Mouse (Mus musculus) CH12.LX (cell line): ENCODE results near the gene Gm49318. TPM values are rescaled to one million over a fixed set of nuclear protein-coding genes. Genes with fewer than 3 reads are reported as not detected.

Source experiments
- DNase-seq: peaks from one replicate; pipeline ENCODE4 v3.0.0-alpha.2; 2013; ENCODE audit errors: extremely low read depth
- H3K27ac ChIP-seq: 2 replicates; pipeline ENCODE4 v1.5.1; 2012; ENCODE audit warnings: low read depth, mild to moderate bottlenecking, control low read depth, moderate library complexity; ENCODE audit not compliant: insufficient read depth
- H3K27me3 ChIP-seq: replicated peaks from 2 replicates; pipeline ENCODE3; 2012; ENCODE audit warnings: inconsistent platforms
- H3K36me3 ChIP-seq, 2 experiments: replicated peaks in 1 of 2; 2 replicates each; pipeline versions ENCODE3 to v1.6.1; 2012; ENCODE audit warnings: inconsistent platforms in 1 of 2, low read length in 1 of 2, mild to moderate bottlenecking in 1 of 2, mixed read lengths in 1 of 2, moderate library complexity in 1 of 2; ENCODE audit not compliant: control insufficient read depth in 1 of 2, insufficient read depth in 1 of 2
- H3K4me1 ChIP-seq, 2 experiments: 2 replicates each; pipeline ENCODE4 v1.6.1; 2012; ENCODE audit warnings: inconsistent platforms in 1 of 2, moderate library complexity in 1 of 2; ENCODE audit not compliant: insufficient read depth in 2 of 2, control insufficient read depth in 1 of 2
- H3K4me2 ChIP-seq: 2 replicates; pipeline ENCODE4 v1.6.1; 2012; ENCODE audit warnings: low read depth, mild to moderate bottlenecking, control low read depth; ENCODE audit not compliant: poor library complexity, insufficient read depth, severe bottlenecking
- H3K4me3 ChIP-seq, 3 experiments: fragments of 150-350 bp in 1 of 3; sonication (generic) in 1 of 3; replicated peaks in 1 of 3; 2 replicates each; pipeline versions ENCODE3 to v1.5.1; 2011 to 2012; ENCODE audit warnings: low read depth in 2 of 3, low read length in 2 of 3, mild to moderate bottlenecking in 2 of 3, moderate library complexity in 2 of 3, control low read depth in 1 of 3, improper control_type of control experiment in 1 of 3, inconsistent platforms in 1 of 3, mixed read lengths in 1 of 3; ENCODE audit not compliant: poor library complexity in 1 of 3
- H3K79me2 ChIP-seq: replicated peaks from 2 replicates; pipeline ENCODE4 v1.6.1; 2012; ENCODE audit warnings: mild to moderate bottlenecking, moderate library complexity; ENCODE audit not compliant: control insufficient read depth, poor library complexity, insufficient read depth, severe bottlenecking; ENCODE audit errors: extremely low read depth
- H3K9ac ChIP-seq: 2 replicates; pipeline ENCODE4 v1.6.1; 2012; ENCODE audit warnings: low read depth, mild to moderate bottlenecking, control low read depth, moderate library complexity; ENCODE audit not compliant: insufficient read depth
- H3K9me3 ChIP-seq: replicated peaks from 2 replicates; pipeline ENCODE3; 2012; ENCODE audit warnings: low read length, inconsistent platforms, mixed read lengths
- CHD1 ChIP-seq: IDR thresholded peaks from 2 replicates; pipeline ENCODE4 v1.6.1; 2012; ENCODE audit warnings: low read depth, low read length, improper control_type of control experiment, inconsistent platforms
- CHD2 ChIP-seq: IDR thresholded peaks from 2 replicates; pipeline ENCODE4 v1.6.1; 2011; ENCODE audit warnings: low read length, improper control_type of control experiment
- CTCF ChIP-seq, 2 experiments: IDR thresholded peaks in 1 of 2; conservative IDR thresholded peaks in 1 of 2; 2 replicates each; pipeline ENCODE4 v1.5.1; 2011 to 2012; ENCODE audit warnings: low read depth in 2 of 2, low read length in 2 of 2, improper control_type of control experiment in 1 of 2, inconsistent platforms in 1 of 2, mild to moderate bottlenecking in 1 of 2, moderate library complexity in 1 of 2
- E2F4 ChIP-seq: IDR thresholded peaks from 2 replicates; pipeline ENCODE4 v1.6.1; 2011; ENCODE audit warnings: low read depth, low read length, improper control_type of control experiment; ENCODE audit not compliant: insufficient replicate concordance
- ETS1 ChIP-seq: conservative IDR thresholded peaks from 2 replicates; pipeline ENCODE4 v1.6.1; 2012; ENCODE audit warnings: low read depth, mild to moderate bottlenecking, inconsistent platforms, low read length, improper control_type of control experiment, moderate library complexity
- GABPA ChIP-seq: IDR thresholded peaks from 2 replicates; pipeline ENCODE4 v1.6.1; 2012; ENCODE audit warnings: low read depth, low read length, improper control_type of control experiment, inconsistent platforms; ENCODE audit not compliant: insufficient replicate concordance
- HCFC1 ChIP-seq: IDR thresholded peaks from 2 replicates; pipeline ENCODE4 v1.6.1; 2012; ENCODE audit warnings: low read depth, mild to moderate bottlenecking, inconsistent platforms, low read length, improper control_type of control experiment
- JUND ChIP-seq: conservative IDR thresholded peaks from 2 replicates; pipeline ENCODE4 v1.6.1; 2011; ENCODE audit warnings: low read depth, low read length, improper control_type of control experiment
- MAZ ChIP-seq: IDR thresholded peaks from 2 replicates; pipeline ENCODE4 v1.6.1; 2012; ENCODE audit warnings: low read depth, mild to moderate bottlenecking, inconsistent platforms, low read length, improper control_type of control experiment, moderate library complexity
- MEF2A ChIP-seq: IDR thresholded peaks from 2 replicates; pipeline ENCODE4 v1.6.1; 2014; ENCODE audit warnings: low read depth, mild to moderate bottlenecking, inconsistent platforms, low read length, improper control_type of control experiment, borderline replicate concordance
- MXI1 ChIP-seq: IDR thresholded peaks from 2 replicates; pipeline ENCODE4 v1.6.1; 2011; ENCODE audit warnings: mild to moderate bottlenecking, low read depth, low read length, improper control_type of control experiment
- NRF1 ChIP-seq: IDR thresholded peaks from 2 replicates; pipeline ENCODE4 v1.6.1; 2014; ENCODE audit warnings: low read depth, mild to moderate bottlenecking, inconsistent platforms, low read length, improper control_type of control experiment, moderate library complexity
- RCOR1 ChIP-seq: conservative IDR thresholded peaks from 2 replicates; pipeline ENCODE4 v1.6.1; 2012; ENCODE audit warnings: low read depth, mild to moderate bottlenecking, inconsistent platforms, low read length, improper control_type of control experiment
- TBP ChIP-seq: conservative IDR thresholded peaks from 2 replicates; pipeline ENCODE4 v1.6.1; 2011; ENCODE audit warnings: low read depth, low read length, improper control_type of control experiment
- TCF12 ChIP-seq: IDR thresholded peaks from 2 replicates; pipeline ENCODE4 v1.6.1; 2014; ENCODE audit warnings: low read depth, mild to moderate bottlenecking, inconsistent platforms, low read length, improper control_type of control experiment
- UBTF ChIP-seq: IDR thresholded peaks from 2 replicates; pipeline ENCODE4 v1.6.1; 2012; ENCODE audit warnings: low read depth, mild to moderate bottlenecking, inconsistent platforms, low read length, improper control_type of control experiment, moderate library complexity
- dilution Hi-C: fragments of 300-500 bp; cut with MboI; formaldehyde crosslinking; loops from 2 replicates; pipeline ENCODE4 v1.14.3; 2020; ENCODE audit warnings: low sequenced_read_pairs; ENCODE audit not compliant: extremely low pct_unique_long_range_greater_than_20kb, extremely low pct_ligation_motif_present
- in situ Hi-C: fragments of 300-500 bp; cut with MboI; formaldehyde crosslinking; loops from 3 replicates; pipeline ENCODE4 v1.14.3; 2019; ENCODE audit warnings: low sequenced_read_pairs, low pct_ligation_motif_present, low pct_unique_long_range_greater_than_20kb, mixed read lengths
- polyA plus RNA-seq: library from polyadenylated mRNA; unstranded; fragments of >175 nt; gene quantifications from 2 replicates; pipeline ENCODE4 v1.2.1, GENCODE M21; 2012; ENCODE audit warnings: low read depth; ENCODE audit not compliant: insufficient read length
- total RNA-seq, 2 experiments: library from RNA; depleted of rRNA; stranded (reverse); fragments of 300-350 nt in 1 of 2; fragments of >200 nt in 1 of 2; gene quantifications; 2 replicates each; pipeline ENCODE4 v1.2.3; 2012 to 2014

Gm49318 gene
- total and polyA plus RNA-seq, 3 experiments = not detected

DNA sequence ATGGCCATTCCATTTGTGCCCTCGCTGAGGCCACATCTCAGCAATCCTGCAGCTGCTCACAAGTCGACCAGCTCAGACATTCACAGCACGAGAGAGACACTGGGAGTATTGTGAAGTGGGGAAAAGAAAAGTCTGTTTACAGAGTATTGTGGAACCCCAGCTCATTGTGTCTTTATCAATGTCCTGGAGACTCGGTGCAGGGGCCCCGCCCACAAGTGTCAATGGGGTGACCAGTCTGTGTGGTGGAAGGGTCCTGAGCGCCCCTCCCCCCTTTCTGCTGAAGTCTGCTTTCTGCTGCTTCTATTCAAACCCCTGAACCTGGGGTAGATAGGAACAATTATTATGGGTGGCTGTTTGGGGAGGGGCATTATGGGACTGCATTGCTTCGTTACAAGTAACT, 42.6 kb downstream of the Gm49318 start:
- no peak overlapping the region for H3K27ac ChIP-seq
- in situ Hi-C loops (no loop called here), dilution Hi-C loops (no loop called here)
- no peak overlapping the region for H3K4me2 ChIP-seq
- no peaks in the 10 kb centered on the region for H3K36me3 ChIP-seq
- no peak for DNase-seq
- TF ChIP-seq JUND = no peak
- TF ChIP-seq UBTF = no peak
- TF ChIP-seq E2F4 = no peak
- no peak for TF ChIP-seq ETS1
- TF ChIP-seq HCFC1 = no peak
- no peak for TF ChIP-seq TBP
- TF ChIP-seq RCOR1 = no peak
- TF ChIP-seq MAZ = no peak
- no peak for TF ChIP-seq CHD1
- TF ChIP-seq MEF2A = no peak
- no peak for TF ChIP-seq NRF1
- TF ChIP-seq MXI1 = no peak
- no peak for TF ChIP-seq CHD2
- TF ChIP-seq CTCF (conservative IDR thresholded peaks at IDR 0.05 in 1 of 2, IDR thresholded peaks at IDR 0.05 in 1 of 2; ENCODE audit: low read depth in 2 of 2, low read length in 2 of 2) = no peak
- TF ChIP-seq GABPA = no peak
- no peaks in the 10 kb centered on the region for H3K79me2 ChIP-seq
- H3K9ac ChIP-seq = no peak overlapping the region
- peaks cover 14% of the 10 kb centered on the region for H3K27me3 ChIP-seq
- H3K4me3 ChIP-seq = no peak overlapping the region
- no peaks in the 10 kb centered on the region for H3K9me3 ChIP-seq
- 0 out of 4 replicates have a peak, but pooled peaks cover 0 to 2% of the 10 kb centered on the region in 2 experiments for H3K4me1 ChIP-seq

DNA sequence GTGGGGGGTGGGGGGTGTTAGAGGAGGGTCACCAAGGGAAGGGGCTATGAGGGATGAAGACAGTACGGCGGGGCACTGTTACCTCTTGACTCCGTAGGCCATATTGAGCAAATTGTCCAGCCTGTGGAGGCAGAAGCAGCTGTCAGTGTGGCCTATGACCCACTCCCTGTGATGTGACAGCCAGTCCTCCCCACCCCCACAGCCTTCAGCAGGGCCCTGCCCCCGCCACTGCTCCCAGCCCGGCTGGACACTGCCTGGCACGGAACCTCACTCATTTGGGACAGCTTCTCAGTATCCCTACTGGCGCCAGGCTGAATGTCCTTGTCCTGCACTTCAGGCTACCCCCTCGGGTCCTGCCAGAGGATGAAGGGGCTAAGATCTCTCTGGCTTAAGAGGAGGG, 46.5 kb downstream of the Gm49318 start:
- Histone ChIP-seq H3K4me3 (no peak overlapping the region), H3K4me1 (0 out of 4 replicates have a peak, but pooled peaks cover 0 to 2% of the 10 kb centered on the region in 2 experiments), H3K9me3 (no peaks in the 10 kb centered on the region), H3K79me2 (no peaks in the 10 kb centered on the region), H3K27me3 (peaks cover 18% of the 10 kb centered on the region), H3K36me3 (no peaks in the 10 kb centered on the region), H3K27ac (no peak overlapping the region), H3K4me2 (no peak overlapping the region), H3K9ac (no peak overlapping the region)
- DNase-seq = no peak
- dilution Hi-C loops (no loop called here), in situ Hi-C loops (no loop called here)
- TF ChIP-seq CTCF (conservative IDR thresholded peaks at IDR 0.05 in 1 of 2, IDR thresholded peaks at IDR 0.05 in 1 of 2; ENCODE audit: low read depth in 2 of 2, low read length in 2 of 2) = no peak
- TF ChIP-seq TCF12 = no peak
